Mouse (Mus musculus) kidney, embryonic 14.5 days (tissue): ENCODE results near the gene Atp1a4. TPM values are rescaled to one million over a fixed set of nuclear protein-coding genes. Genes with fewer than 3 reads are reported as not detected.
A peak's percentile ranks its signal among the peaks of the same experiment; 100 is the strongest.

Source experiments
- ATAC-seq: fragments of 200-750 bp; cut with Nextera tagmentation; 2 replicates; pipeline ENCODE4 v1.8.0; 2017; ENCODE audit warnings: moderate number of reproducible peaks, mild to moderate bottlenecking, moderate TSS enrichment, moderate library complexity; ENCODE audit not compliant: low FRiP score, low TSS enrichment
- H3K27ac ChIP-seq: fragments of 300-500 bp; sonication (generic); 2 replicates; pipeline ENCODE4 v1.5.1; 2014; ENCODE audit warnings: low read depth, mild to moderate bottlenecking, low read length, moderate library complexity, mixed read lengths
- H3K27me3 ChIP-seq: fragments of 300-500 bp; sonication (generic); 2 replicates; pipeline ENCODE4 v1.6.1; 2014; ENCODE audit warnings: mild to moderate bottlenecking, low read length; ENCODE audit not compliant: control insufficient read depth, insufficient read depth
- H3K36me3 ChIP-seq: fragments of 300-500 bp; sonication (generic); 2 replicates; pipeline ENCODE4 v1.6.1; 2014; ENCODE audit warnings: low read length, mixed read lengths; ENCODE audit not compliant: control insufficient read depth, insufficient read depth
- H3K4me1 ChIP-seq: fragments of 300-500 bp; sonication (generic); 2 replicates; pipeline ENCODE4 v1.6.1; 2014; ENCODE audit warnings: low read length, mixed read lengths; ENCODE audit not compliant: control insufficient read depth, insufficient read depth
- H3K4me2 ChIP-seq: fragments of 300-500 bp; sonication (generic); replicated peaks from 2 replicates; pipeline ENCODE4 v1.6.1; 2014; ENCODE audit warnings: low read depth, mild to moderate bottlenecking, low read length
- H3K4me3 ChIP-seq: fragments of 300-500 bp; sonication (generic); 2 replicates; pipeline ENCODE4 v1.5.1; 2014; ENCODE audit warnings: mild to moderate bottlenecking, low read length
- H3K9ac ChIP-seq: fragments of 300-500 bp; sonication (generic); 2 replicates; pipeline ENCODE4 v1.6.1; 2014; ENCODE audit warnings: low read depth, mild to moderate bottlenecking, low read length, moderate library complexity
- H3K9me3 ChIP-seq: fragments of 300-500 bp; sonication (generic); 2 replicates; pipeline ENCODE4 v1.6.1; 2016; ENCODE audit warnings: low read length; ENCODE audit not compliant: control insufficient read depth
- WGBS: fragments of 180-500 bp; shearing (Covaris S2); extraction: QIAGEN DNeasy Blood & Tissue Kit; methylation state at CpG from one replicate; pipeline ENCODE4 v1.1.7; 2014; 5-methylcytosine and 5-hydroxymethylcytosine counted together
- polyA plus RNA-seq: library from polyadenylated mRNA; unstranded; fragments of >200 nt; fragmentation: Nextera tagmentation; extraction: Ambion mirVana; gene quantifications from 2 replicates; pipeline ENCODE4 v1.2.1, GENCODE M21; 2014

Atp1a4 gene
- polyA plus RNA-seq, 1 experiment from 2014 or later = not detected

DNA sequence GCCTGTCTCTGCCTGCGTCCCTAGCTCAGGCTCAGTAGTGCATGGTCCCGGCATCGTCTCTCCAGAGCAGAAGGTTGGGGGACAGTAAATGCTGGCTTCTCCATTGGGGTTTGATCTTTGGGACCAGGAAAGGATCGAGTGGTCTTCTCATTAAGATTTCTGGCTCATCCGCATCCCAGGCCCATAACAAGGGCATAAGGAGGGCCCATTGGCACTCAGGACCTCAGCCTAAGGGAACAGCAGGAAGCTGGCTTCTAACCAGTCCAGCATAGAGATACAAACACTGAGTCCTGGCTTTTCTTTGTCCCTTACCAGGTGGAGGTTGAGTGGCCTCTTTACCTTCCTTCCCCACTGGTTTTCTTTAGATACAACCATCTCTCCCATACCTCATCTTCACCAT lies 60.4 kb downstream of the Atp1a4 start:
- no peaks in the 10 kb centered on the region for H3K27me3 ChIP-seq
- ATAC-seq = no peak
- WGBS = 77% methylated on average over 5 of the region's 5 CpGs
- no peaks in the 10 kb centered on the region for H3K9me3 ChIP-seq
- peaks cover 26% of the 10 kb centered on the region for H3K4me1 ChIP-seq
- peaks cover 74% of the 10 kb centered on the region for H3K36me3 ChIP-seq
- no peak overlapping the region for H3K27ac ChIP-seq
- no peak overlapping the region for H3K4me3 ChIP-seq
- H3K9ac ChIP-seq = no peak overlapping the region
- no peak overlapping the region for H3K4me2 ChIP-seq

DNA sequence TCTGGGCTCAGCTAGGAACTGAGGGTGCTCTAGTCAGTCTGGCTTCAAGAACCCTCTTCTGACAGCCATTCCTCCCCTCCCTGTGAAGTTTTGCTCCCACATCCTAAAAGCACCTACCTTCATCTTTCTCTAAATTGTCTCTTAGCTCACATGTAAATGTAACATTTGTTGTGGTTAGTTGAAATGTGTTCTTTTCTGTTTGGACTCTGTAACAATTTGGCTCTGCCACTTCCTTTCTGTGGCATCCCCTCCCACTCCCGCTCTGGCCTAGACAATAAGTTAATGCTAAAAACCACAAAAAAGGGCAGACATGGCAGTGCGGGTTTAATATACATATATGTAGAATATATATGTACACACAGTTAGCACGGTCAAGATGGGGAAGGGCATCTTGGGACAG lies 61.1 kb downstream of the Atp1a4 start:
- Histone ChIP-seq H3K9me3 (no peaks in the 10 kb centered on the region), H3K9ac (no peak overlapping the region), H3K4me1 (peaks cover 19% of the 10 kb centered on the region), H3K27me3 (no peaks in the 10 kb centered on the region), H3K4me3 (no peak overlapping the region), H3K36me3 (peaks cover 81% of the 10 kb centered on the region), H3K4me2 (no peak overlapping the region), H3K27ac (no peak overlapping the region)
- WGBS = 91% methylated on average over 3 of the region's 3 CpGs
- no peak for ATAC-seq

DNA sequence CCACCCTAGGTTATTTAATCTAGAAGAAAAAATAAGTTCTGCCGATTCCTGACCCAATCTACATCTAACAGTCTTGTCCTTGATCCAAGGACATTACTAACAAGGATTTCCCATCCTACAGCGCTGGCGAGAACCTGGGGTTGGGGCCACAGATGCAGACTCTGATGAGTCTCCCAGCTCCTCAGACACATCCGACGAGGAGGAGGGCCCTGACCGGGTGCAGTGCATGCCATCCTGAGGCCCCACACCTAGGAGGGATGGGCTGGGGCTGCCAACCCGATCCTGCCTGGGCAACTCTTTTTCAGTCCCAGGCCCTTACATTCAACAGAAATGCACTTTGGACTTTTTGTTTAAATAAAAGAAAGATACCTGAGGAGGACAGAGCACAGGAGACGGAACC lies 63.8 kb downstream of the Atp1a4 start:
- peaks cover 91% of the 10 kb centered on the region for H3K36me3 ChIP-seq

DNA sequence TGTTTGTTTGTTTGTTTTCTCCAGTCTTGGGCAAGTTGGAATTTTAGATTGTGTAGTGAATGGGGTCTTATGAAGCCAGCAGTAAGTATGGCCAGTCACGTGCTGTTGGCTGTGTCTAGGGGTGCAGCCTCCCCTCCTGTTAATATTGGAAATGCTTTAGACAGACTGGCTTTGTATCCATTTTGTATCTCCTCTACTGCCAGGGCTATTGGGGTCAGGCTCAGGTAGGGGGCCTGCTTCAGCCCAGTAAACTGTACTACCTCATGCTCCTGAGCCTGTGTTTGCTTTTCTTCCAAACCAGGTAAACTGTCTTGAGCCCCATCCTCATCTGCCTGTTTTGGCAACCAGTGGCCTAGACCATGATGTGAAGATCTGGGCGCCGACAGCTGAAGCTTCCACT lies 66.0 kb downstream of the Atp1a4 start:
- no peak for ATAC-seq
- WGBS = 89% methylated on average over 3 of the region's 3 CpGs
- H3K9ac ChIP-seq = no peak overlapping the region
- no peak overlapping the region for H3K27ac ChIP-seq
- H3K36me3 ChIP-seq = peaks cover 90% of the 10 kb centered on the region
- H3K4me2 ChIP-seq = no peak overlapping the region
- H3K4me3 ChIP-seq = no peak overlapping the region
- H3K4me1 ChIP-seq = no peaks in the 10 kb centered on the region
- H3K9me3 ChIP-seq = no peaks in the 10 kb centered on the region
- no peaks in the 10 kb centered on the region for H3K27me3 ChIP-seq

More for the DNA sequence above, 63.8 kb downstream of the Atp1a4 start:
- no peaks in the 10 kb centered on the region for H3K9me3 ChIP-seq
- 86% methylated on average over 8 of the region's 8 CpGs for WGBS
- no peak overlapping the region for H3K9ac ChIP-seq
- H3K27me3 ChIP-seq = no peaks in the 10 kb centered on the region
- H3K4me1 ChIP-seq = no peaks in the 10 kb centered on the region
- no peak for ATAC-seq
- no peak overlapping the region for H3K27ac ChIP-seq
- no peak overlapping the region for H3K4me3 ChIP-seq
- no peak overlapping the region for H3K4me2 ChIP-seq

DNA sequence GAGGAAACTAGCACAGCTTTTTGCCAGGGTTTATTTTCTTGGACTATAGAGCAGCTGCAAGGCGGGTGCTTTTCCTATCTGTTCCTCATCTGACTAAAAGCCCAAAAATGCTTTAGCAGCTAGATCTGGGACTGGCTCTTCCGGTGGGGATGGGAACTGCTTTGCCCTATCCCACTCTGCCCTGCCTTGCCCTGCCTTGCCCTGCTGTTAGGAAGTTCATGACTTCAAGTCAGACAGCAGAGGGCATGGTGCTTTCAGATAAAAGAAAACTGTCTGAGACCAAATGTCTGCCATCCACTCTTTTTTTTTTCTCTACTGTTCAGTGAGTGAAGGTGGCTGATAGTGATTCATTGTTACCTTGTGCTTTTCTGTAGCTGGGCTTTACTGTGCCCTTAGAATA lies 66.6 kb downstream of the Atp1a4 start:
- H3K27me3 ChIP-seq = no peaks in the 10 kb centered on the region
- H3K4me3 ChIP-seq = no peak overlapping the region
- peaks cover 90% of the 10 kb centered on the region for H3K36me3 ChIP-seq
- no peaks in the 10 kb centered on the region for H3K4me1 ChIP-seq
- H3K27ac ChIP-seq = no peak overlapping the region
- H3K9ac ChIP-seq = no peak overlapping the region
- 86% methylated on average over 2 of the region's 2 CpGs for WGBS
- no peaks in the 10 kb centered on the region for H3K9me3 ChIP-seq
- no peak for ATAC-seq
- H3K4me2 ChIP-seq = no peak overlapping the region

DNA sequence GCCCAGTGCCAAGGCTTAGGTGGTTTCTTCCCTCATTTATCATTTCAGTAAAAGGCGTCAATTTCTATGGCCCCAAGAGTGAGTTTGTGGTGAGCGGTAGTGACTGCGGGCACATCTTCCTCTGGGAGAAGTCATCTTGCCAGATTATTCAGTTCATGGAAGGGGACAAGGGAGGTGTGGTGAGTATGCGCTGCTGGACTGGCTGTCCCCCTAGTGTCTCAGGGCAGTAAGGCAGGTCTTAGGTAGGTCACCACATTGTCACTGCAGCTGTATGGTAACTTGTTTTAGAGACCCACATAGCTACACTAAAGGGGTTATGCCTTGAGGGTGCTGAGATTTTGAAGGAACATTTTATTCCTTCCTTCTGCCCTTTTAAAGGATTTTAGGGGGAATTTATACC lies 69.3 kb downstream of the Atp1a4 start:
- H3K4me1 ChIP-seq = no peaks in the 10 kb centered on the region
- H3K4me3 ChIP-seq = no peak overlapping the region
- H3K4me2 ChIP-seq = no peak overlapping the region
- no peak overlapping the region for H3K9ac ChIP-seq
- WGBS = 77% methylated on average over 4 of the region's 4 CpGs
- ATAC-seq = peak; percentile 71; the same call in 1 of the 2 replicates
- no peaks in the 10 kb centered on the region for H3K9me3 ChIP-seq
- no peak overlapping the region for H3K27ac ChIP-seq
- no peaks in the 10 kb centered on the region for H3K27me3 ChIP-seq
- peaks cover 83% of the 10 kb centered on the region for H3K36me3 ChIP-seq

DNA sequence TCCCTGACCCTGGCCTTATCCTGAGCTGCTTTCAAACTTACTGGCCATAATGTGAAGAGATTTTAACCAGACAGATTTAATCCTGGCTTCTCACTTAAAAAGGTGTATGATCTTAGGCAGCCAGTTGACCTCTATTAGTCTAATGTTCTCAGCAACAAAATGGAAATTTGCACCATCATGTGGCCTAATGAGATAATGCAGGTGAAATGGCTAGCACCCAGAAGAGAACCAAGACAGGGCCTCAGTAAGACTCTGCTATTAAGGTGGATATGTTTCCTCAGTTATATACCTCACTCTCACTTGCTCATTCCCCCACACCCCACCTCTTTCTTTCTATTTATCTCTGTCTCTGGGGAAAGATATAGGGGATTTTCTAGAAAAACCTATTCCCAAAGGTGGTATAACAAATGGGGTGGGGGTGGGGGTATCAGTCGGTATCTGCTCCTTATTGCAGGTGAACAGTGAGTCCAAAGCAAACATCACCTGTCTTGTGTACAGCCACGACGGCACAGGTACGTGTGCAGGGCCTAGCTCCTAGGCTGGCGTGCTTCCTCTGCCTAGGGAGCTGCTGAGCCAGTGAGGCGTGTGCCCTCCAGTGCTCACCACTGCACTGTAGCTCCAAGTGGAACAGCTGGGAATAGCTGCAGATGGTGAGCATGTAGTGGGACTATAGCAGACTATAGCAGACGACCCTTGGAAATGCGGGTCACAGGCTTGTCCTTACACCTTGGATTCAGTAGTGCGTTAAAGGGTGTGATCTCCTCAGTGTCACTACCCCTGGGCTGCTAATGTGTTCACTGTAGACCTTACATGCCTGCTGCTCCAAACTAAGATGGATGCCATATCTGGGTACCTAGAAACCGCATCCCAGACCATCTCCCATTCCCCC lies 71.6 kb downstream of the Atp1a4 start:
- Histone ChIP-seq H3K4me3 (no peak overlapping the region), H3K36me3 (peaks cover 78% of the 10 kb centered on the region), H3K4me1 (no peaks in the 10 kb centered on the region), H3K9ac (no peak overlapping the region), H3K4me2 (no peak overlapping the region), H3K9me3 (no peaks in the 10 kb centered on the region), H3K27me3 (no peaks in the 10 kb centered on the region), H3K27ac (no peak overlapping the region)
- ATAC-seq = no peak
- WGBS = 95% methylated on average over 10 of the region's 10 CpGs

DNA sequence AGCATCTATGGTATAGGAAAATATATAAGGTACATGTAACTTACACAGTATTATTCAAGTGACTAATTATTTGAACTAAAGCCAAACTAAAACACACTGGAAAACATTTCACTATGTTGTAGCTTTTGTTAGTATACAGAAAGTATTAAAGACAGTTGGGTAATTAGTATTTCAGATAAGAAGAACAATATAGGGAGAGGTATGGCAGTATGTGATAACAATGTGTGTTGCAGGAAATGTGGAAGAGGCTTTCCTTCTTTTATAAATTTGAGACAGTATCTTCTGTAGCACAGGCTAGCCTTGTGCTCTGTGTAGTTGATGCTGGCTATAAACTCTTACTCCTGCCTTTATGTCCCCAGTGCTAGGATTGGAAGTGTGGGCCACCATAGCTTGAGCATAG lies 74.3 kb downstream of the Atp1a4 start:
- Histone ChIP-seq H3K27ac (no peak overlapping the region), H3K36me3 (peaks cover 80% of the 10 kb centered on the region), H3K4me2 (no peak overlapping the region), H3K27me3 (no peaks in the 10 kb centered on the region), H3K9ac (no peak overlapping the region), H3K4me1 (no peaks in the 10 kb centered on the region), H3K9me3 (no peaks in the 10 kb centered on the region), H3K4me3 (no peak overlapping the region)
- no peak for ATAC-seq

DNA sequence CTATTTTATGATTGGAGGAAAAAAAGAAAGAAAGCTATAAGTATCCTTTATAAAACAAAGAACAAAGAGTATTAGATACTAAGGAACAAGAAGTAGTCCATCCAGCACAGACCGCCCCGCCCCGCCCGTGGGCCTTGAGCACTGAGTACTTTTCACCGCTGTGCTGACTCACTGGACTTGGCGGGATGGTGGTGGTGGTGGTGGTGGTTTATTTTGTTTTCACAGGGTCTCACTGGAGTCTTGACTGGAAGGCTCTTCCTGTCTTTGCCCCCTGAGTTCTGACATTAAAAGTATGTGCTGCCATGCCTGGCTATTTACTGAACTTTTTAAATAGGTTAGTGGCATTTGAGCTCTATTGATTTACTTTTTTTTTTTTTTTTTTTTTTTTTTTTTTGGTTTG lies 75.2 kb downstream of the Atp1a4 start:
- 96% methylated on average over 6 of the region's 6 CpGs for WGBS
- no peaks in the 10 kb centered on the region for H3K9me3 ChIP-seq
- H3K4me2 ChIP-seq = no peak overlapping the region
- H3K36me3 ChIP-seq = peaks cover 78% of the 10 kb centered on the region
- no peaks in the 10 kb centered on the region for H3K4me1 ChIP-seq
- H3K27ac ChIP-seq = no peak overlapping the region
- no peak for ATAC-seq
- H3K4me3 ChIP-seq = no peak overlapping the region
- H3K27me3 ChIP-seq = no peaks in the 10 kb centered on the region
- no peak overlapping the region for H3K9ac ChIP-seq
